Mouse (Mus musculus): ENCODE measurements around the gene Gstp2.

DNA sequence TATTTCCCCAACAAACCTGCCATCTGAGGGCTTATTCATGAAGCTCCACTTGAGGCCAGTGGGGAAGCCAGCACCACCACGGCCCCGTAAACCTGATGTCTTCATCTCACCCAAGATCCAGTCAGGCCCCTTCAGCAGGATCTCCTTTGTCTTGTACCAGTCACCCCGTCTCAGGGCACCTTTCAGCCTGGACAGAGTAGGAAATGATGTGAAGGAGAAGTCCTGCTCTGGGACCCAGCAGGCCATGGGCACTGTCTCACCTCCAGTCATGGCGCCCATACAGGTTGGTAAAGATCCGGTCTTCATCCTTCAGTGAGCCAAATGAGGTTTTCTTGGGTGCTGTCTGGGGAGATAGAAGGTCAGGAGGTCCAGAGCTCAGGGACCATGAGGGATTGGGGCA, 34.7 kb downstream of the Gstp2 start:
- TF ChIP-seq EP300 (IDR thresholded peaks at IDR 0.05; ENCODE audit: low read depth) (no peak), CTCF (IDR thresholded peaks at IDR 0.05; ENCODE audit: low read depth) (no peak)

Measured in liver, postnatal 0 days (tissue).